Comparison of ENCODE assay signal across 8 mouse cellular contexts in genomic region chr11:77981609-77982440, GRCm38 (mm10). TPM values are rescaled to one million over a fixed set of nuclear protein-coding genes. Genes with fewer than 3 reads are reported as not detected.
DNase-seq lines count a peak whose midpoint lies in the region; ATAC-seq and TF ChIP-seq lines count a peak whose summit lies in the region.

No protein-coding gene starts in this region.

- H3K9ac ChIP-seq in forebrain, postnatal 0 days, result peak overlapping the region; percentile 71
- H3K9ac ChIP-seq in lung, embryonic 15.5 days, result peak overlapping the region; percentile 54

- H3K36me3 ChIP-seq in forebrain, postnatal 0 days (ENCODE audit: insufficient read depth), result peaks cover 15% of the 10 kb centered on the region
- peaks cover 6% of the 10 kb centered on the region for H3K36me3 ChIP-seq in lung, embryonic 15.5 days

- H3K27ac ChIP-seq in cerebellum, adult 2 months (ENCODE audit: insufficient read depth, low read length), result peak overlapping the region; percentile 95
- peak overlapping the region; percentile 98 for H3K27ac ChIP-seq in forebrain, postnatal 0 days (ENCODE audit: low read depth, low read length)
- H3K27ac ChIP-seq in lung, embryonic 15.5 days, result peak overlapping the region; percentile 97

- H3K9me3 ChIP-seq in forebrain, postnatal 0 days (ENCODE audit: low read length), result no peaks in the 10 kb centered on the region
- no peaks in the 10 kb centered on the region for H3K9me3 ChIP-seq in lung, embryonic 15.5 days

- WGBS in cerebellum, adult 2 months, result under 1% methylated on average over 29 of the region's 29 CpGs
- under 1% methylated on average over 29 of the region's 29 CpGs for WGBS in forebrain, postnatal 0 days
- WGBS in lung, embryonic 15.5 days, result under 1% methylated on average over 29 of the region's 29 CpGs

- TF ChIP-seq POLR2A in cerebellum, adult 2 months (IDR thresholded peaks at IDR 0.05; ENCODE audit: borderline replicate concordance, insufficient read depth, low read length), result peak; percentile 48; the same call in 1 of the 2 replicates

- peak overlapping the region; percentile 88 for H3K4me3 ChIP-seq in cerebellum, adult 2 months (replicated peaks; ENCODE audit: insufficient read depth, low read depth, low read length)
- H3K4me3 ChIP-seq in forebrain, postnatal 0 days (ENCODE audit: low read depth, low read length), result peak overlapping the region; percentile 53
- peak overlapping the region; percentile 100 for H3K4me3 ChIP-seq in lung, embryonic 15.5 days

- peak; percentile 87 for ATAC-seq in forebrain, postnatal 0 days
- peak; percentile 85 for ATAC-seq in lung, embryonic 15.5 days (ENCODE audit: borderline replicate concordance, extremely low read depth, low FRiP score, low TSS enrichment)

- H3K27me3 ChIP-seq in cerebellum, adult 2 months (ENCODE audit: control insufficient read depth, insufficient read depth, low read length), result no peaks in the 10 kb centered on the region
- no peaks in the 10 kb centered on the region for H3K27me3 ChIP-seq in forebrain, postnatal 0 days (ENCODE audit: insufficient read depth, low read length)
- H3K27me3 ChIP-seq in lung, embryonic 15.5 days, result peaks cover 16% of the 10 kb centered on the region

- peak; percentile 100 for DNase-seq in MEL-GATA-1-ER (ENCODE audit: extremely low read depth, low read depth)
- DNase-seq in cerebellum, adult 2 months, result peak; percentile 94 to 99
- DNase-seq in forebrain, postnatal 0 days, result peak; percentile 98
- DNase-seq in heart, postnatal 4 days, result peak; percentile 91
- peak; percentile 97 to 99 for DNase-seq in layer of hippocampus, adult 8-10 months (ENCODE audit: low spot score in 2 of 2)
- peak; percentile 97 for DNase-seq in ovary, adult 18-20 months (ENCODE audit: low spot score)
- peak; percentile 99 for DNase-seq in thymus, postnatal 0 days (ENCODE audit: low spot score)

- peak overlapping the region; percentile 84 for H3K4me2 ChIP-seq in forebrain, postnatal 0 days (ENCODE audit: low read depth)
- H3K4me2 ChIP-seq in lung, embryonic 15.5 days, result peak overlapping the region; percentile 88

- TF ChIP-seq CTCF in cerebellum, adult 2 months (IDR thresholded peaks at IDR 0.05; ENCODE audit: borderline replicate concordance, insufficient read depth, low read depth, low read length), result no peak
- no peak for TF ChIP-seq CTCF in forebrain, postnatal 0 days (IDR thresholded peaks at IDR 0.05; ENCODE audit: low read depth)

- H3K4me1 ChIP-seq in cerebellum, adult 2 months (ENCODE audit: control insufficient read depth, insufficient read depth, low read length), result no peaks in the 10 kb centered on the region; the same call in 1 of the 2 replicates
- H3K4me1 ChIP-seq in forebrain, postnatal 0 days (ENCODE audit: insufficient read depth), result peaks cover 9% of the 10 kb centered on the region; the same call in 1 of the 2 replicates
- H3K4me1 ChIP-seq in lung, embryonic 15.5 days, result peaks cover 17% of the 10 kb centered on the region

RNA-seq across cellular contexts. Expression of gene Phf12, which starts 0.7 kb away (rescaled TPM):
- polyA plus RNA-seq in cerebellum, adult 2 months (2012; rRNA removed), result 50.1 and 51.9 TPM in 2 replicates
- total RNA-seq in forebrain, postnatal 0 days (2014; rRNA removed), result 35.9 and 49.3 TPM in 2 replicates
- polyA plus RNA-seq in forebrain, postnatal 0 days (2015; fragmentation: Nextera tagmentation; extraction: Ambion mirVana), result 6.2 and 9.1 TPM in 2 replicates
- 10 to 100 TPM; 42.3 to 43.2 TPM for total RNA-seq in heart, postnatal 4 days (2021)
- total RNA-seq in layer of hippocampus, adult 8-10 months (2022), result 10 to 100 TPM; 56.1 to 64.4 (median 61.1) TPM
- 15.5 and 15.9 TPM in 2 replicates for polyA plus RNA-seq in lung, embryonic 15.5 days (2015; fragmentation: Nextera tagmentation; extraction: Ambion mirVana)
- polyA plus RNA-seq in thymus, postnatal 0 days (2015; fragmentation: Nextera tagmentation; extraction: Ambion mirVana), result 15.1 and 18.4 TPM in 2 replicates

RNA-seq across cellular contexts. Expression of gene Dhrs13, which starts 50.3 kb away (rescaled TPM):
- 18.8 and 19.5 TPM in 2 replicates for polyA plus RNA-seq in cerebellum, adult 2 months (2012; rRNA removed)
- total RNA-seq in forebrain, postnatal 0 days (2014; rRNA removed), result 48.4 and 59.2 TPM in 2 replicates
- 40.5 and 48.4 TPM in 2 replicates for polyA plus RNA-seq in forebrain, postnatal 0 days (2015; fragmentation: Nextera tagmentation; extraction: Ambion mirVana)
- 1 to 10 TPM; 7.8 to 9.3 TPM for total RNA-seq in heart, postnatal 4 days (2021)
- total RNA-seq in layer of hippocampus, adult 8-10 months (2022), result 1 to 10 TPM; 4.0 to 5.2 (median 4.8) TPM
- polyA plus RNA-seq in lung, embryonic 15.5 days (2015; fragmentation: Nextera tagmentation; extraction: Ambion mirVana), result 18.7 and 19.8 TPM in 2 replicates
- 10.2 TPM in 2 replicates for polyA plus RNA-seq in thymus, postnatal 0 days (2015; fragmentation: Nextera tagmentation; extraction: Ambion mirVana)

RNA-seq across cellular contexts. Expression of gene Sez6, which starts 51.2 kb away (rescaled TPM):
- 71.0 and 76.9 TPM in 2 replicates for polyA plus RNA-seq in cerebellum, adult 2 months (2012; rRNA removed)
- total RNA-seq in forebrain, postnatal 0 days (2014; rRNA removed), result 150 and 194 TPM in 2 replicates
- polyA plus RNA-seq in forebrain, postnatal 0 days (2015; fragmentation: Nextera tagmentation; extraction: Ambion mirVana), result 183 and 214 TPM in 2 replicates
- under 1 TPM; 0.14 to 0.19 TPM for total RNA-seq in heart, postnatal 4 days (2021)
- total RNA-seq in layer of hippocampus, adult 8-10 months (2022), result 100 to 1,000 TPM; 139 to 164 (median 153) TPM
- 0.23 and 0.51 TPM in 2 replicates for polyA plus RNA-seq in lung, embryonic 15.5 days (2015; fragmentation: Nextera tagmentation; extraction: Ambion mirVana)
- polyA plus RNA-seq in thymus, postnatal 0 days (2015; fragmentation: Nextera tagmentation; extraction: Ambion mirVana), result 0.26 TPM in 2 replicates

RNA-seq across cellular contexts. Expression of gene Flot2, which starts 55.9 kb away (rescaled TPM):
- 134 and 135 TPM in 2 replicates for polyA plus RNA-seq in cerebellum, adult 2 months (2012; rRNA removed)
- 77.1 and 83.9 TPM in 2 replicates for total RNA-seq in forebrain, postnatal 0 days (2014; rRNA removed)
- 101 and 105 TPM in 2 replicates for polyA plus RNA-seq in forebrain, postnatal 0 days (2015; fragmentation: Nextera tagmentation; extraction: Ambion mirVana)
- 10 to 100 TPM; 89.1 to 98.5 TPM for total RNA-seq in heart, postnatal 4 days (2021)
- 10 to 100 TPM; 75.9 to 79.8 (median 76.1) TPM for total RNA-seq in layer of hippocampus, adult 8-10 months (2022)
- 65.9 and 67.2 TPM in 2 replicates for polyA plus RNA-seq in lung, embryonic 15.5 days (2015; fragmentation: Nextera tagmentation; extraction: Ambion mirVana)
- polyA plus RNA-seq in thymus, postnatal 0 days (2015; fragmentation: Nextera tagmentation; extraction: Ambion mirVana), result 50.3 and 55.3 TPM in 2 replicates

Comparison
In these comparisons a context has a peak if more than half of its experiments do, and no peak if none do; other contexts are left out.
1. Peak in every context shown above with its lines: DNase-seq, ATAC-seq, H3K4me3 ChIP-seq and H3K27ac ChIP-seq.
2. RNA of gene Sez6, which starts 51.2 kb away (polyA plus RNA-seq): 183 to 214 TPM in forebrain, postnatal 0 days and 71.0 to 76.9 TPM in cerebellum, adult 2 months; 0.23 to 0.51 TPM in lung, embryonic 15.5 days and 0.26 TPM in thymus, postnatal 0 days; every median in the first group is over 10 times any median in the second.